Mouse (Mus musculus) intestine, embryonic 14.5 days (tissue): Measurements from ENCODE around the gene Zfp935. TPM values are rescaled to one million over a fixed set of nuclear protein-coding genes. Genes with fewer than 3 reads are reported as not detected.

Source experiments
- microRNA-seq: library from miRNA; unstranded; fragments of <30 nt; microRNA quantifications from one replicate; pipeline ENCODE4, GENCODE M21; 2016
- polyA plus RNA-seq: library from polyadenylated mRNA; unstranded; fragments of >200 nt; fragmentation: Nextera tagmentation; extraction: Ambion mirVana; gene quantifications from 2 replicates; pipeline ENCODE4 v1.2.1, GENCODE M21; 2014

The Zfp935 gene
- polyA plus RNA-seq, 1 experiment from 2014 or later, result not detected

Small RNA genes within 50 kb of the gene (microRNA-seq; reads per million reads assigned to microRNA genes)
- gene Gm22256, result not detected

Other genes starting within 250 kb of the Zfp935 start
- gene Gm3604, start 175.3 kb downstream of the Zfp935 start, polyA plus RNA-seq, result 5.0 and 7.6 TPM in 2 replicates
- gene Gm49359, start 91.7 kb downstream of the Zfp935 start, polyA plus RNA-seq, result 10.3 and 12.6 TPM in 2 replicates
- 19.2 and 19.6 TPM in 2 replicates for gene Zfp934, start 12.7 kb upstream of the Zfp935 start, polyA plus RNA-seq
- gene 6720489N17Rik, start 65.7 kb upstream of the Zfp935 start, polyA plus RNA-seq, result 12.1 and 15.3 TPM in 2 replicates
- 26.0 and 30.7 TPM in 2 replicates for gene Platr25, start 202.2 kb upstream of the Zfp935 start, polyA plus RNA-seq
- 8.8 and 9.6 TPM in 2 replicates for gene Gm5141, start 227.3 kb upstream of the Zfp935 start, polyA plus RNA-seq